Mouse (Mus musculus) embryonic facial prominence, embryonic 12.5 days (tissue): ENCODE measurements around the gene Wwc1. TPM values are rescaled to one million over a fixed set of nuclear protein-coding genes. Genes with fewer than 3 reads are reported as not detected.
"Not testable (repeated sequence)": the region's sequence is repeated elsewhere in the genome, so short reads cannot be mapped to it uniquely, and the experiment has no call there.

ENCODE experiments used
- ATAC-seq: fragments of 200-750 bp; cut with Nextera tagmentation; 2 replicates; pipeline ENCODE4 v1.8.0; 2017; ENCODE audit not compliant: insufficient number of reproducible peaks, insufficient read depth, low FRiP score, low TSS enrichment
- H3K27ac ChIP-seq: fragments of 300-500 bp; sonication (generic); 2 replicates; pipeline ENCODE4 v1.5.1; 2016; ENCODE audit warnings: mild to moderate bottlenecking
- H3K27me3 ChIP-seq: fragments of 300-500 bp; sonication (generic); 2 replicates; pipeline ENCODE4 v1.6.1; 2016; ENCODE audit warnings: mild to moderate bottlenecking, moderate library complexity
- H3K36me3 ChIP-seq: fragments of 300-500 bp; sonication (generic); 2 replicates; pipeline ENCODE4 v1.6.1; 2016; ENCODE audit warnings: mild to moderate bottlenecking
- H3K4me1 ChIP-seq: fragments of 300-500 bp; sonication (generic); 2 replicates; pipeline ENCODE4 v1.6.1; 2016
- H3K4me2 ChIP-seq: fragments of 300-500 bp; sonication (generic); replicated peaks from 2 replicates; pipeline ENCODE4 v1.6.1; 2016; ENCODE audit warnings: mild to moderate bottlenecking, moderate library complexity
- H3K4me3 ChIP-seq: fragments of 300-500 bp; sonication (generic); 2 replicates; pipeline ENCODE4 v1.5.1; 2016; ENCODE audit warnings: mild to moderate bottlenecking
- H3K9ac ChIP-seq: fragments of 300-500 bp; sonication (generic); 2 replicates; pipeline ENCODE4 v1.6.1; 2016; ENCODE audit warnings: mild to moderate bottlenecking, moderate library complexity
- H3K9me3 ChIP-seq: fragments of 300-500 bp; sonication (generic); 2 replicates; pipeline ENCODE4 v1.6.1; 2016; ENCODE audit warnings: mild to moderate bottlenecking, moderate library complexity
- WGBS: fragments of 180-500 bp; shearing (Covaris S2); methylation state at CpG from one replicate; pipeline ENCODE4 v1.1.7; 2016; 5-methylcytosine and 5-hydroxymethylcytosine counted together
- polyA plus RNA-seq: library from polyadenylated mRNA; unstranded; fragments of >200 nt; fragmentation: Nextera tagmentation; extraction: Ambion mirVana; gene quantifications from 2 replicates; pipeline ENCODE4 v1.2.1, GENCODE M21; 2016

Wwc1 gene
- polyA plus RNA-seq, 1 experiment from 2014 or later: 5.7 TPM

DNA sequence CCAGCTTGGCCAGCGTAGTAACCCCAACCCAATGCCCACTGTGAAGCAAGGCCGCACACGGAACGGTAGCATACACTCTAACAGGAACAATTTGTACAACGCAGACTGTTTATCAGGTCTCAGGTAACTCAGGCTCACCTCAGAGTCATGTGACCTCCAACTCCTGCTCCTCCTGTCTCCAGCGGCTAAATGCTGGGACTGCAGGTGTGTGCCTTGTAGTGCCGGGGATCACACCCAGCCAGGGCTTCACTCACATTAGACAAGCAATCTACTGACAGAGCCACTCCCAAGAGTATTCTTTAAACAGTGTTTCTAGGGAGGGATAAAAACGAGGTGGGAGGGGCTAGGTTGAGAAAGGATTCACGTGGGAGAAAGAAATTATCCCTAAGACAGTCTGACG is 168.9 kb downstream of the Wwc1 start:
- no peak for ATAC-seq
- 86% methylated on average over 10 of the region's 10 CpGs for WGBS

DNA sequence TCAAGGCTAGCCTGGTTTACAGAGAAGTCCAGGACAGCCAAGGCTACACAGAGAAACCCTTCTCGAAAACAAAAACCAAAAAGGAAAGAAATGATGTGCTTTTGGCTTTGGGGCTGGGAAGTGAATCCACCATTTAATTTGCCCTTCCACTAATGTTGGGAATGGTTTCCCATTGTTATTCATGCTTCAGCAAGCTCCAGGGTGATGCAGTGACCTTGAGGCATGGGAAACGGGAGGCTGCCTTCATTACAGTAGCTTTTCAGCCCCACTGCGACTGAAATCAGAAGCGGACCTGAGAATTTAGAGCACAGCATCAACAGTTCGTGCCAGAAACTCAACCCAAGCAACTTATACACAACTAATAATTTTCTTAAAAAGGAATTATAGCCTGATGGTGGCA is 179.0 kb downstream of the Wwc1 start:
- H3K4me1 ChIP-seq: peaks cover 13% of the 10 kb centered on the region
- no peak overlapping the region for H3K27ac ChIP-seq
- no peak overlapping the region for H3K9ac ChIP-seq
- no peak for ATAC-seq
- H3K4me2 ChIP-seq: no peak overlapping the region
- no peaks in the 10 kb centered on the region for H3K9me3 ChIP-seq
- peaks cover 33% of the 10 kb centered on the region for H3K27me3 ChIP-seq
- 76% methylated on average over 5 of the region's 5 CpGs for WGBS
- no peaks in the 10 kb centered on the region for H3K36me3 ChIP-seq
- H3K4me3 ChIP-seq: no peak overlapping the region

More for the DNA sequence above, 168.9 kb downstream of the Wwc1 start:
- Histone ChIP-seq H3K27me3 (no peaks in the 10 kb centered on the region), H3K4me3 (no peak overlapping the region), H3K9ac (no peak overlapping the region), H3K4me2 (no peak overlapping the region), H3K4me1 (no peaks in the 10 kb centered on the region), H3K36me3 (peaks cover 95% of the 10 kb centered on the region), H3K9me3 (no peaks in the 10 kb centered on the region), H3K27ac (no peak overlapping the region)

DNA sequence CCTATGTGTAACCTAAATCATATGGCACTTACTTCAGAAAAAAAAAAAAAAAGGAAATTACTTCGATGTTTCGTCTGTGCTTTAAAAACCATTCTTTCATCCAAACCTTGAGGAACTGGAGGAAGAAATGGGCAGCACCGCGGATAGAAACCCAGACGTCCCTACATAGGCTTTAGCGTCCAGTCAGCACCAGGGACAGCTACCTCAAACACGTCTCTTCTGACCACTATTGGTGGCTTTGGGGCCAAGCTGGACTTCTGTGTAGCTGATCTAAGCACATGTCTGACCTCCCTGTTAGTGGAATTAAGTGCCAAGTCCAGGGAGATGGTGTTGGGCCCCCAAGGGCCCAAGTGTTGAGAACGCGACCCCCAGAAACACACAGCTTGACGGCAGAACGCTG is 181.5 kb downstream of the Wwc1 start, which contains the start of gene Fbll1:
Gene Fbll1 (minus strand): TSS at position 11 of the 400 bp plus-strand sequence.
- H3K9me3 ChIP-seq: no peaks in the 10 kb centered on the region
- peak within 1 kb of the TSS; percentile 46 for H3K4me3 ChIP-seq
- H3K27ac ChIP-seq: no peak within 1 kb of the TSS
- peaks cover 53% of the 10 kb centered on the region for H3K27me3 ChIP-seq
- H3K9ac ChIP-seq: peak within 1 kb of the TSS; percentile 38; the same call in 1 of the 2 replicates
- ATAC-seq: no peak
- 15% methylated on average over 11 of the region's 11 CpGs for WGBS
- peak within 1 kb of the TSS; percentile 71 for H3K4me2 ChIP-seq
- peaks cover 13% of the 10 kb centered on the region for H3K4me1 ChIP-seq
- no peaks in the 10 kb centered on the region for H3K36me3 ChIP-seq

- H3K9ac ChIP-seq: peak overlapping the region; percentile 38; the same call in 1 of the 2 replicates
- 1% methylated on average over 23 of the region's 23 CpGs for WGBS
- peak overlapping the region; percentile 71 for H3K4me2 ChIP-seq
- H3K9me3 ChIP-seq: no peaks in the 10 kb centered on the region
- peaks cover 13% of the 10 kb centered on the region for H3K4me1 ChIP-seq
- H3K4me3 ChIP-seq: peak overlapping the region; percentile 46
- no peaks in the 10 kb centered on the region for H3K36me3 ChIP-seq
- H3K27ac ChIP-seq: no peak overlapping the region
- 0 out of 2 replicates have a peak, but pooled peaks have one; percentile 47 for ATAC-seq
- H3K27me3 ChIP-seq: peaks cover 53% of the 10 kb centered on the region
These were observed 181.9 kb downstream of the Wwc1 start for GRCm38 (mm10) chr11:35798495-35798820.

- no peaks in the 10 kb centered on the region for H3K9me3 ChIP-seq
- H3K9ac ChIP-seq: peak overlapping the region; percentile 38; the same call in 1 of the 2 replicates
- H3K4me1 ChIP-seq: peaks cover 13% of the 10 kb centered on the region
- WGBS: 3% methylated on average over 85 of the region's 86 CpGs
- peak overlapping the region; percentile 46 for H3K4me3 ChIP-seq
- no peak overlapping the region for H3K27ac ChIP-seq
- H3K36me3 ChIP-seq: no peaks in the 10 kb centered on the region
- peak overlapping the region; percentile 71 for H3K4me2 ChIP-seq
- peaks cover 53% of the 10 kb centered on the region for H3K27me3 ChIP-seq
- no peak for ATAC-seq
These were observed 182.4 kb downstream of the Wwc1 start for GRCm38 (mm10) chr11:35797751-35798494.

DNA sequence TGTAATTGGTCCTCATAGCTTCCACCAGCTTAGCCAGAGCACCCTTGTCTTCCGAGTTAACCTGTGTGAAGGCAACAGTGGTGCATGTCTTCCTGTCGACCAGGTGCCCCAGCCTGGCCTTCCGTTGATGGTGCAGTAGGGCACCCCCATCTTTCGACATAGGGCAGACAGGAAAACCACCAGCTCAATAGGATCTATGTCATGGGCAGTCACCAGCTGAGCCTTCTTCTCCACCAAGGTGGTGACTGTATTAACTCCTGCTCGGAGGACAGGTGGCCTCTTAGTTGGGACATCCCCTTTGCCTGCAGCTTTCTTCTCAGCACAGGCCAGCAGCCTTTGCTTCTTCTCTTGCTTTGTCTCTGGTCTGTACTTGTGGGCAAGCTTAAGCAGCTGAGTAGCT is 187.5 kb downstream of the Wwc1 start:
- not testable (repeated sequence) for H3K9me3 ChIP-seq, H3K27ac ChIP-seq, H3K9ac ChIP-seq, H3K4me3 ChIP-seq, H3K4me1 ChIP-seq, H3K4me2 ChIP-seq, ATAC-seq
- H3K27me3 ChIP-seq: peaks cover 34% of the 10 kb centered on the region
- WGBS: 83% methylated on average over 5 of the region's 5 CpGs
- H3K36me3 ChIP-seq: peaks cover 25% of the 10 kb centered on the region; the same call in 1 of the 2 replicates

DNA sequence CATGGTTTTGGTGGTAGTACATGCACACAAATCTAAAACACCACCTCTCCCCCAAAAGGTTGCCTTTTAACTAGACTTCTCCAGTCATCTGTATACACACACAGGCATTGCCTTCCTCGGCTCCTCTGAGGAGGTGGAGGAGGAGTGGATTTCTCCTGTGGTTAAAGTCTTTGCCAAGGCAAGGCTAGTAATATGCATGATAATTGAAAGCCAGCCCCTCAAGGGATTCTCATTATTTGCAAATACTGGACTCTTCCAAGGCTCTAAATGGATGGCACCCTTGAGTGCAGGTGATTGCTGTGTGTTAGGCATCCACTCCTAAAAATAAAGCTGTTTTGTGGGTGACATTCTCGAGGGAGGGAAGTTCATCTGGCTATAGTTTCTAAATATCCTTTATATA is 191.9 kb downstream of the Wwc1 start:
- 81% methylated on average over 2 of the region's 2 CpGs for WGBS
- H3K4me1 ChIP-seq: no peaks in the 10 kb centered on the region
- no peak overlapping the region for H3K27ac ChIP-seq
- no peak for ATAC-seq
- no peak overlapping the region for H3K4me3 ChIP-seq
- no peak overlapping the region for H3K4me2 ChIP-seq
- no peaks in the 10 kb centered on the region for H3K27me3 ChIP-seq
- no peaks in the 10 kb centered on the region for H3K9me3 ChIP-seq
- peaks cover 50% of the 10 kb centered on the region for H3K36me3 ChIP-seq
- no peak overlapping the region for H3K9ac ChIP-seq

Other genes with a start within 250 kb of the Wwc1 start
- 21.2 and 23.1 TPM in 2 replicates for gene Pank3, start 211.0 kb downstream of the Wwc1 start, polyA plus RNA-seq
- gene Fbll1, start 181.6 kb downstream of the Wwc1 start, polyA plus RNA-seq: 1.3 and 1.5 TPM in 2 replicates
- 84.7 and 88.0 TPM in 2 replicates for gene Rars, start 146.0 kb downstream of the Wwc1 start, polyA plus RNA-seq